Mouse (Mus musculus) kidney, embryonic 16.5 days (tissue): ENCODE measurements around the gene Agbl4. TPM values are rescaled to one million over a fixed set of nuclear protein-coding genes. Genes with fewer than 3 reads are reported as not detected.
A peak's percentile ranks its signal among the peaks of the same experiment; 100 is the strongest.

Source experiments
- ATAC-seq: fragments of 200-750 bp; cut with Nextera tagmentation; 2 replicates; pipeline ENCODE4 v1.8.0; 2017; ENCODE audit warnings: moderate TSS enrichment; ENCODE audit not compliant: low FRiP score, low TSS enrichment
- H3K27ac ChIP-seq: fragments of 300-500 bp; sonication (generic); 2 replicates; pipeline ENCODE4 v1.5.1; 2014; ENCODE audit warnings: low read length
- H3K27me3 ChIP-seq: fragments of 300-500 bp; sonication (generic); 2 replicates; pipeline ENCODE4 v1.6.1; 2014; ENCODE audit warnings: low read length, control low read depth, mixed read lengths; ENCODE audit not compliant: insufficient read depth
- H3K36me3 ChIP-seq: fragments of 300-500 bp; sonication (generic); 2 replicates; pipeline ENCODE4 v1.6.1; 2014; ENCODE audit warnings: low read length, control low read depth, mixed read lengths; ENCODE audit not compliant: insufficient read depth
- H3K4me1 ChIP-seq: fragments of 300-500 bp; sonication (generic); 2 replicates; pipeline ENCODE4 v1.6.1; 2014; ENCODE audit warnings: low read length, control low read depth, mixed read lengths; ENCODE audit not compliant: insufficient read depth
- H3K4me2 ChIP-seq: fragments of 300-500 bp; sonication (generic); replicated peaks from 2 replicates; pipeline ENCODE4 v1.6.1; 2014; ENCODE audit warnings: low read depth, low read length
- H3K4me3 ChIP-seq: fragments of 300-500 bp; sonication (generic); 2 replicates; pipeline ENCODE4 v1.5.1; 2014; ENCODE audit warnings: mild to moderate bottlenecking, low read length
- H3K9ac ChIP-seq: fragments of 300-500 bp; sonication (generic); replicated peaks from 2 replicates; pipeline ENCODE4 v1.6.1; 2014; ENCODE audit warnings: low read length
- H3K9me3 ChIP-seq: fragments of 300-500 bp; sonication (generic); 2 replicates; pipeline ENCODE4 v1.6.1; 2016; ENCODE audit warnings: low read length, control low read depth
- WGBS: fragments of 180-500 bp; shearing (Covaris S2); extraction: QIAGEN DNeasy Blood & Tissue Kit; methylation state at CpG from one replicate; pipeline ENCODE4 v1.1.7; 2014; 5-methylcytosine and 5-hydroxymethylcytosine counted together
- polyA plus RNA-seq: library from polyadenylated mRNA; unstranded; fragments of >200 nt; fragmentation: Nextera tagmentation; extraction: Ambion mirVana; gene quantifications from 2 replicates; pipeline ENCODE4 v1.2.1, GENCODE M21; 2015

Gene Agbl4
- polyA plus RNA-seq, 1 experiment from 2014 or later: 0.25 TPM

DNA sequence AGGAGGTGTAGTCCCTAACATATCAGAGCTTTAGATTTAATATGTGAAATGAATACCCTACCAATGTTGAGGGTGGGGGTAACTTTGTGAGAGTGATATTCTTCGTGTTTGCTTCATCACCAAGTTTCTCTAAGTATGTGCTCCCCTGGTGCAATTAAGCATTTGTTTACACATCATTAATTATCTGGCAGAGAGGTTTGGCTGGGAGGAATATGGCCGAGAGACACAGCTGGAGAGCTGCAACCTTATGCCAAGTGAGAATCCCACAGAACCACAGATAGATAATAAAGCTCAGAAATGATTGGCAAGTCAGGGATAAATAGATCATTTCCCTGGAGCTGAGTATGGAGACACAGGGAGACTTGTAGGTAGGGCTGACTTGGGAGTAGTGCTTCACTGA, 1003.2 kb downstream of the Agbl4 start:
- Histone ChIP-seq H3K9me3 (no peaks in the 10 kb centered on the region), H3K4me2 (no peak overlapping the region), H3K27me3 (no peaks in the 10 kb centered on the region), H3K9ac (no peak overlapping the region), H3K4me1 (no peaks in the 10 kb centered on the region), H3K4me3 (no peak overlapping the region), H3K27ac (no peak overlapping the region), H3K36me3 (no peaks in the 10 kb centered on the region)
- ATAC-seq: no peak
- 21% methylated on average over 2 of the region's 2 CpGs for WGBS

DNA sequence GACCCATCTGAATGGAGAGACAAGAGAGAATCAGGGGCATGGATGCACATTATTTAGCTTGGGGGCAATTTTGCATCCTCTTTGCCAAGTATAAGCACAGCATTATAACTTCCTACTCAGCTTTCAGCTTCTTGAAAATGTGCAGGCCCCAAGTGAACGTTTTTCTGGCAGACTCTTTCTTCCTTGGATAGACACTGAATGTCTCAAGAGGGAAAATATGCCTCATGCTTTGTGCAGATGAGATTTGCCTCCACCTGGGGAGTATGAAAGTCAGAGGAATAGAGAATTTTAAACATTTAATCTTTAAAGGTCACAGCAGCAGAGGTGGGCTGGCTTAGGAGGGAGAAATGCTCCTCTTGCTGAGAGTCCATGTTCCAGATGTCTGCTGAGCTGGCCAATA, 1005.8 kb downstream of the Agbl4 start:
- Histone ChIP-seq H3K4me2 (no peak overlapping the region), H3K36me3 (no peaks in the 10 kb centered on the region), H3K4me3 (no peak overlapping the region), H3K27ac (no peak overlapping the region), H3K4me1 (no peaks in the 10 kb centered on the region), H3K9ac (no peak overlapping the region), H3K9me3 (no peaks in the 10 kb centered on the region), H3K27me3 (no peaks in the 10 kb centered on the region)
- WGBS: 39% methylated on average over 1 of the region's 1 CpGs
- no peak for ATAC-seq

DNA sequence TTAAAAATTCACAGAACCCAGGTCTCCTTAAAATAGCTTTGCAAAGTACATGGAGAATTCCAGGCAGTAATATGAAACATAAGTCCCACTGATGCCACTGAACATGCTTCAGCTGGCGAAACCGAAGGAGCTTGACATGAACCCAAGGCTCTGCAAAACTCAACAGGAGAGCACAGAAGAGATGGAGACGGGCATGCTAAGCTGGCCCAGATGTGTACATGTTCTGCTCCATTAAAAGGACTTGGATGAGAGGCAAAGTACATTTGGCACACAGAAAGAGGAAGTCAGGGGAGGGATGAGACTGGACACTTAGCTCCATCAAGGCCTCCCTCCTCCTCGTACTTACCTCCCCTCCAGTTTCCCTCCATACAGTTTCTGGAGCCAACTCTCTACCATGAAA, 1013.3 kb downstream of the Agbl4 start:
- 76% methylated on average over 4 of the region's 4 CpGs for WGBS
- no peaks in the 10 kb centered on the region for H3K36me3 ChIP-seq
- H3K4me1 ChIP-seq: peaks cover 4% of the 10 kb centered on the region; the same call in 1 of the 2 replicates
- H3K4me3 ChIP-seq: no peak overlapping the region
- no peak for ATAC-seq
- no peaks in the 10 kb centered on the region for H3K9me3 ChIP-seq
- no peak overlapping the region for H3K4me2 ChIP-seq
- no peak overlapping the region for H3K9ac ChIP-seq
- H3K27me3 ChIP-seq: no peaks in the 10 kb centered on the region
- H3K27ac ChIP-seq: no peak overlapping the region

DNA sequence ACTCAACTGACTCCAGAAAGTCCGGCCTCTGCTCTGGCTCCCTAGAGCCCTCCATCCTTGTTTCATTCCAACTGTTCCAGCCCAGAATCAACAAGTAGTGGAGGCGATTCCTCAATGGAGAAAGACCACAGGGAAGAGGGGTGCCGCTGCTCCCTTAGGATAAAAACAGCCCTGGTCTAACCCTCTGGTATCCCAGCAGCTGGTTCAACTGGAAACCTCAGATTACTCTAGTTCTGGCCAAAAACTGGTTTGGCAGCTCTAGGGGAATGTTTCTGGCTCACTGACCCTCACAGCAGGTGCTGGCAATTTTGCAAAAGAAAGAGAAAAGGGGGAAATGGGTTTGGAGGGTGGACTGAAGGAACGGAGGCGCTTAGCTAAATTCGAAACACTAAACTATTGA, 1016.9 kb downstream of the Agbl4 start:
- Histone ChIP-seq H3K36me3 (peaks cover 8% of the 10 kb centered on the region), H3K4me1 (peaks cover 18% of the 10 kb centered on the region), H3K4me2 (peak overlapping the region; percentile 68), H3K27me3 (no peaks in the 10 kb centered on the region), H3K27ac (peak overlapping the region; percentile 91), H3K9ac (peak overlapping the region; percentile 95), H3K4me3 (peak overlapping the region; percentile 93), H3K9me3 (no peaks in the 10 kb centered on the region)
- under 1% methylated on average over 6 of the region's 6 CpGs for WGBS
- peak; percentile 57 for ATAC-seq

DNA sequence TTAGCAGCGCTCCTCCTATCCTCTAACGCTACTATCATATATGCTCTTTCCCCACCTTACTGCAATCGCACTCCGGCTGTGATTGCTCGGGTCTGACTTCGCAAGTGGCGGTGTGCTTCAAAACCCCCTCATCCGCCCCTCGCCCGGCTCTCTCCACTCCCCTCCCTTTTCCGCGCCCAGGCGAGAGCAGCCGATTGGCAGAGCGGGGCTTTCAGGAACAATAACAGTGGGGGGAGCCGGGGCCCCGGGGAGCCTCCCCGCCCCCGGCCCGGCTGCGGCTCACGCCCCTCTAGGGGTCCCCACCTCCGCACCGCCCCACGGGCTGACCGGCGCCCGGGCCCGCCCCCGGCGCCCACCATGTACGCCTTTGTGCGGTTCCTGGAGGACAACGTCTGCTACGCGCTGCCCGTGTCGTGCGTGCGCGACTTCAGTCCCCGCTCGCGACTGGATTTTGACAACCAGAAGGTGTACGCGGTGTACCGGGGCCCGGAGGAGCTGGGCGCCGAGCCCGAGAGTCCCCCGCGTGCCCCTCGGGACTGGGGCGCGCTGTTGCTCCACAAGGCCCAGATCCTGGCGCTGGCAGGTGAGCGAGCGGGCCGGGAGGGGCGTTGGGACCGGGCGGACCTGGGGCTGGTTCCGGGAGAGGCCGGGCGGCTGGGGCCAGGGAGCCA, 1017.5 kb downstream of the Agbl4 start, which contains the start of gene Bend5:
Bend5 (plus strand) TSS at position 189 of the 671 bp plus-strand sequence.
- Histone ChIP-seq H3K9me3 (no peaks in the 10 kb centered on the region), H3K27me3 (no peaks in the 10 kb centered on the region), H3K36me3 (peaks cover 8% of the 10 kb centered on the region), H3K4me2 (peak within 1 kb of the TSS; percentile 68), H3K4me3 (peak within 1 kb of the TSS; percentile 93), H3K9ac (peak within 1 kb of the TSS; percentile 95), H3K27ac (peak within 1 kb of the TSS; percentile 91), H3K4me1 (peaks cover 18% of the 10 kb centered on the region)
- ATAC-seq: peak; percentile 96
- under 1% methylated on average over 53 of the region's 66 CpGs for WGBS

DNA sequence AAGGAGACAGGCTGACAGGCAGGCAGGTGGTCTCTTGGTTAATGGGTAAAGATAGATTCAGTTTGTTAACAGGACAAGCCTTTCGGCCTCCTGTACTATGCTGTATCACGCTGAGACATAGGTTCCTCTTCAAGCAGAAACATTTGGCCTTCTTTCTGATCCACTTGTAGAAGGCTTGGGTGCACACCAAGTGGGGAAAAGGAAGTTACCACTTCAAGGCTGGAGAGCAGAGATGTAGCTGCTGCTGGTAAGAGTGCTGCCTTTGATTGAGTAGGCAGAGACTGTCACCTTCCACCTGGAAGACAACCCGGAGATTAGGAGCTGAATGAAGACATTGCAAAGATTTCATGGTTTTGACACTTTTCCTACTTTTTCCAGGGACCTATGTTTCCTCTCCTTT, 1018.7 kb downstream of the Agbl4 start:
- H3K27me3 ChIP-seq: no peaks in the 10 kb centered on the region
- no peaks in the 10 kb centered on the region for H3K9me3 ChIP-seq
- H3K36me3 ChIP-seq: peaks cover 8% of the 10 kb centered on the region
- H3K4me3 ChIP-seq: peak overlapping the region; percentile 93
- H3K9ac ChIP-seq: peak overlapping the region; percentile 95
- H3K27ac ChIP-seq: 0 out of 2 replicates have a peak overlapping the region, but pooled peaks have one; percentile 91
- no peak for ATAC-seq
- 54% methylated on average over 3 of the region's 3 CpGs for WGBS
- H3K4me2 ChIP-seq: peak overlapping the region; percentile 68
- peaks cover 18% of the 10 kb centered on the region for H3K4me1 ChIP-seq

DNA sequence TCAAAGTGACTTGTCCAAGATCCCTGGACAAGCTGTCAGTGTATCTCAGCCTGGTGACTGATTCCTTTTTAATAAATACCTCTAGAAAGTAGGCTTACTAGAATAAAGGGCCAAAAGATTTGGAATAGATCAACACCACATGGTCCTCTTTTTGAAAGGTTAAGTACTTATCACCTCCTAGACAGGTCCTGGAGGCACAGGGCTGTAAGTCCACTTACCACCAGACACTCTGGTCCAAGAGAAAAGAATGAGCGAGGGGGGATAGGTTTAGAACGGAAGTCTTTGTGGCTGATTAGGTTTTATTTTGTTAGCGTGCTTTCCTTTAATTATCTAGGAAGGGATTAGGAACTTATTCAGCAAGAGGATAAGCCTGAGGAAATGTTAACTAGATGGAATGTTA, 1019.1 kb downstream of the Agbl4 start:
- ATAC-seq: no peak
- Histone ChIP-seq H3K27me3 (no peaks in the 10 kb centered on the region), H3K4me1 (peaks cover 18% of the 10 kb centered on the region), H3K4me2 (peak overlapping the region; percentile 68), H3K9me3 (no peaks in the 10 kb centered on the region), H3K36me3 (peaks cover 8% of the 10 kb centered on the region), H3K4me3 (peak overlapping the region; percentile 93), H3K9ac (no peak overlapping the region), H3K27ac (peak overlapping the region; percentile 45; the same call in 1 of the 2 replicates)
- WGBS: 65% methylated on average over 3 of the region's 3 CpGs

DNA sequence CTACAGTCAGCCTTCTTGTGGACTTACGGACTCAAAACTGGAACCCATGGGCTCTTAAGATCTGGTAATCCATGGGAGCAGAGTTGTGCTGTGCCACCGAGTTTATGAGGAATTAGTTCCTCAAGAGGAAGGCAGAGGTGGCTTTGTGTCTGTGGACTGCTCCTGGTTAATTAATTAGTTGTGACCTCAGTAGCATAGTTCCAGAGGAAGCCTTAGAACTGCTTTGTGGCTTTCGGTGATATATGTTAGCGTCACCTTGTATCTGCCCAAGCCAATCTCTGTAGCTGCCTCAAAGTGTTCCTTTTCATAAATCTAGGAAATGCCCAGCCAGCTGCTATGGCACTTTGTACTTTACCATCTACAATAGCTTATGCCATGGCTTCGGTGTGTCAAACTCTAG, 1020.3 kb downstream of the Agbl4 start:
- Histone ChIP-seq H3K4me2 (no peak overlapping the region), H3K36me3 (peaks cover 8% of the 10 kb centered on the region), H3K27me3 (no peaks in the 10 kb centered on the region), H3K27ac (no peak overlapping the region), H3K4me3 (no peak overlapping the region), H3K9ac (no peak overlapping the region), H3K9me3 (no peaks in the 10 kb centered on the region), H3K4me1 (peaks cover 25% of the 10 kb centered on the region)
- 80% methylated on average over 5 of the region's 5 CpGs for WGBS
- ATAC-seq: no peak

DNA sequence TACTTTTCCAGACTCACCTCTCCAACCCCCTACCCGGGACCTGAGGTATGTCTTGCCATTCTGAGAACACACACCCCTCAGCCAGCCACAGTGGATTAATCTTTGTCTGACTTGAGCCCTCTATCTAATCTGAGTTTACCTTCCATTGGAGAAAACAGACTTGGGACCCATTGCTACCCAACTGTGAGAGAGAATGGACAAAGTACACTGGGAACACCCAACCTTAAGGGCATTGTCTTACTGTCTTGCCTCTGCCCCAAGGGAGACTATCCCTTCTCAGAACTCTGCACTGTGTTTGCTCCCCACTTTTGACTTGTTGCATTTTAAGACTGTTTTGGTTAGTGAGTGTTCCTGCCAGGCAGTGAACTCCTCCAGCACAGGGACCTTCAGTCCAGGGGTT, 1022.0 kb downstream of the Agbl4 start:
- Histone ChIP-seq H3K9me3 (no peaks in the 10 kb centered on the region), H3K4me1 (peaks cover 21% of the 10 kb centered on the region), H3K4me3 (no peak overlapping the region), H3K27me3 (no peaks in the 10 kb centered on the region), H3K36me3 (peaks cover 8% of the 10 kb centered on the region), H3K27ac (peak overlapping the region; percentile 0; the same call in 1 of the 2 replicates), H3K4me2 (no peak overlapping the region), H3K9ac (no peak overlapping the region)
- no peak for ATAC-seq
- WGBS: 91% methylated on average over 1 of the region's 1 CpGs

DNA sequence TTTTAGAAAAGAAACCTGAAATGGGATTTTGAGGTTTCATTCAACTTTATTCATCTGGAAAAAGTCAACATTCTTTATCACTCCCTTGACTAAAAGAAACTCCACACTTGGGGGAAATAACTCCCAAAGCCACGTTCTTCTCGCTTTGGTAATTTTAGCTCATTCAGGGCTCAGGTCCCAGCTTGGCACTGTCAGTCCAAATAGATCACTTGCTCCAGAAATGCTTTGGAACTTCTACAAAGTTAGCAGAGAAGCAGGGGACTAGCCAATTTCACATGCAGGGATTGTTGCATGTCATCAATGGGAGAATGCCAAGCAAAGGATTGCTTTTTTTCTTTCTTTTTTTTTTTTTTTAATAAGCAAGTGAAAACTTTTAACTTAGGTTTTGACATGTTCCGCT, 1022.6 kb downstream of the Agbl4 start:
- H3K27ac ChIP-seq: no peak overlapping the region; the same call in 1 of the 2 replicates
- H3K36me3 ChIP-seq: peaks cover 9% of the 10 kb centered on the region
- ATAC-seq: no peak
- no peaks in the 10 kb centered on the region for H3K27me3 ChIP-seq
- H3K9ac ChIP-seq: no peak overlapping the region
- H3K4me1 ChIP-seq: peaks cover 25% of the 10 kb centered on the region
- no peak overlapping the region for H3K4me3 ChIP-seq
- 64% methylated on average over 3 of the region's 3 CpGs for WGBS
- no peak overlapping the region for H3K4me2 ChIP-seq
- H3K9me3 ChIP-seq: no peaks in the 10 kb centered on the region
